Mouse (Mus musculus): ENCODE results near the gene Cwc25. TPM values are rescaled to one million over a fixed set of nuclear protein-coding genes. Genes with fewer than 3 reads are reported as not detected.

The Cwc25 gene
- polyA plus RNA-seq, 1 experiment: 34.5 TPM

DNA sequence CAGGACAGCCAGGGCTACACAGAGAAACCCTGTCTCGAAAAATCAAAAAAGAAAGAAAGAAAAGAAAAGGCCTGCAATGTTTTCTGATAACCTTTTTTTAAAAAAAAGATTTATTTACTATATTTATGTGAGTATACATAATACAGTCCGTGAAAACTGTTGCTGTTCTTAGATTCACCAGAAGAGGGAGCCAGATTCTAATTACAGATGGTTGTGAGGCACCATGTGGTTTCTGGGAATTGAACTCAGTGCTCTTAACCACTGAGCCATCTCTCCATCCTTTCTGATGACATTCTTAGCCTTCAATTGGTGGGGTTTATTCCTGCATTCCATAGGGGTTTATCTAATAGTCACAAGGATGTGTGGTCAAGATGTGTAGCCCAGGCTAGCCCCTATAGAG is 26.8 kb upstream of the Cwc25 start:
- TF ChIP-seq GATA1 (IDR thresholded peaks at IDR 0.05; ENCODE audit: low read length): no peak

DNA sequence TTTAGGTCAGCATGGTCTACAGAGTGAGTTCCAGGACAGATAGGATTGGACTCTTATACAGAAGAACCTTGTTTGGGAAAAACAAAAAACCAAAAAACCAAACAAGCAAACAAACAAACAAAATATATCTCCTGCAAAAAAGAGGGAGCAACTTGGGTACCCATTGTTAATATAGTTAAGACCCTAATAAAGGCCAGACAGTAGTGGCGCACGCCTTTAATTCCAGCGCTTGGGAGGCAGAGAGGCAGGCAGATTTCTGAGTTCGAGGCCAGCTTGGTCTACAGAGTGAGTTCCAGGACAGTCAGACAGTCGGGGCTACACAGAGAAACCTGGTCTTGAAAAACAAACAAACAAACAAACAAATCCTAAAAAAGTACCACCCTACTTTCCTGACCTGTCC is 23.4 kb upstream of the Cwc25 start:
- no peak for TF ChIP-seq GATA1 (IDR thresholded peaks at IDR 0.05; ENCODE audit: low read length)

DNA sequence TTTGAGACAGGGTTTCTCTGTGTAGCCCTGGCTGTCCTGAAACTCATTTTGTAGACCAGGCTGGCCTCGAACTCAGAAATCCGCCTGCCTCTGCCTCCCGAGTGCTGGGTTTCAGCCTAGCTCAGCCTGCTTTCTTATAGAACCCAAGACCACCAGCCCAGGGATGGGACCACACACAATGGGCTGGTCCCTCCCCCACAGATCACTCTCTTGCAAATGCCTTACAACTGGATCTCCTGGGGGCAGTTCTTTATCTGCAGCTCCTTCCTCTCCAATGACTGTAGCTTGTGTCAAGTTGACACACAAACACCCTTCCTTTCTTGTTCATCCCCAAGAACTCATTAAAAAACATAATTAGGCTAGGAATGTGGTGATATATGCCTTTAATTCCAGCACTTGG is 21.6 kb upstream of the Cwc25 start:
- no peak for TF ChIP-seq GATA1 (IDR thresholded peaks at IDR 0.05; ENCODE audit: low read length)

DNA sequence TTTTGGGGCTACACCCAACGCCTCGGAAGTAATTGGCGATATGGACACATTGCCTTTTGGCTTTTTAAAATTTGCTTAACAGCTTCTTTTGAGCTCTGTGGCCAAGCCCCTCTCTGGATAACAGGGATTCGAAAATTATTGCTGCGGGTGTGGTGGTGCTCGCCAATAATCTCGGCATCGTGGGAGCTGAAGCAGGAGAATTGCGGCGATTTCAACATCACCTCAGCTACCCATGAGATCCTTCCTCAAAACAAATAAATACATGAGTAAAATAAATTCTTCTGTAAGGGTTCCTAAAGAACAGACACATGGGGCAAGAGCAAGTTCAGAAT is 16.2 kb upstream of the Cwc25 start:
- TF ChIP-seq GATA1 (IDR thresholded peaks at IDR 0.05; ENCODE audit: low read length): no peak

DNA sequence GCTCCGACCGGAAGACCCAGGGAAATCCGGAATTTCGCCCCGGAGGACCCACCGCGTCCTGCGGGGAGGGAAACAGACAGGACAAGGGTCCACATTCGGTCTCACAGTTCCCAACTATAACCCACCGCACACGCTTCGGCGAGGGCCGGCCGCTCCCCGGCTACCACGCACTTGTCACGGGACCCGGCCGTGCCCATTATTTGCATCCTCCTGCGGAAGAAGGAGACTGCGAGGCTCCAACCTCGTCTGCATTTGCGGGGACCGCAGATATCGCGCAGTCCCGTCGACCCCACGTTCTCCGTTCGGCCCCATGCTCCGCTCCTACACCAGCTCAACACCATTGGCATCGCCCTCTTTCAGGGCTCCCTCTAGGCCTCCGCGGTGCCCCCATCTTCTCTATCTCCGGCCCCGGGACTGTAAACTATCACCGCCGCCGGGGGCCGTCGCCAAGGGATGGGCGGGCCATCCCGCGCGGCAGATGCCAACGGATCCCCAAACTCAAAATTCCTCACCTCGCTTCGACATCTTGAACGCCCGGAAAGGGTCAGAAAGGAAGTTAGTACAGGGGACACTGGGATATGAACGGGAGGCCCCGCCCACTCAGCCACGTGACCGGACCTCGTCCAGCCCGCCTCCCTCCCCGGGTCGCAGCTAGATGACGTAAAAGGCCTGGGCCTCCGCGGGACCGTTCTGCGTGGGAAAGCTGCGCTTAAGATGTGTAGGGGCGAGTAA is 15.6 kb upstream of the Cwc25 start, which contains the start of gene Rpl23:
Rpl23 (minus strand) TSS at position 606 of the 732 bp plus-strand sequence.
- no peak for TF ChIP-seq GATA1 (IDR thresholded peaks at IDR 0.05; ENCODE audit: low read length)

DNA sequence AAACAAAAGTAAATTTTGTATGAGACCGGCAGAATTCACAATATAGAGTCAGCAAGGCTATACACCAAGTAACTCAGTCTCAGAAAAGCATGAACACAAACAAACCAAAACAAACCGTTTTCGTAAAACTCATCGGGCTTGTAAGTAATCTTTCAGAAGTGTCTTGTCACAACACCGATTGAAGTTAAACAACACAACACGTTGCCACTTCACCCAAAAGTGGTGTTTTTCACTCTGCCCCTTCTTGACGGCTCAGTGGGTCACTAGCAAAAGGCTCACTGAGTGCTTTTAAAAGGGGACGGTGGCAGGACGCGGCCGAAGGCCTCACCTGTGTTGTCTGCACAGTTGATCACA is 15.1 kb upstream of the Cwc25 start:
- no peak for TF ChIP-seq GATA1 (IDR thresholded peaks at IDR 0.05; ENCODE audit: low read length)

DNA sequence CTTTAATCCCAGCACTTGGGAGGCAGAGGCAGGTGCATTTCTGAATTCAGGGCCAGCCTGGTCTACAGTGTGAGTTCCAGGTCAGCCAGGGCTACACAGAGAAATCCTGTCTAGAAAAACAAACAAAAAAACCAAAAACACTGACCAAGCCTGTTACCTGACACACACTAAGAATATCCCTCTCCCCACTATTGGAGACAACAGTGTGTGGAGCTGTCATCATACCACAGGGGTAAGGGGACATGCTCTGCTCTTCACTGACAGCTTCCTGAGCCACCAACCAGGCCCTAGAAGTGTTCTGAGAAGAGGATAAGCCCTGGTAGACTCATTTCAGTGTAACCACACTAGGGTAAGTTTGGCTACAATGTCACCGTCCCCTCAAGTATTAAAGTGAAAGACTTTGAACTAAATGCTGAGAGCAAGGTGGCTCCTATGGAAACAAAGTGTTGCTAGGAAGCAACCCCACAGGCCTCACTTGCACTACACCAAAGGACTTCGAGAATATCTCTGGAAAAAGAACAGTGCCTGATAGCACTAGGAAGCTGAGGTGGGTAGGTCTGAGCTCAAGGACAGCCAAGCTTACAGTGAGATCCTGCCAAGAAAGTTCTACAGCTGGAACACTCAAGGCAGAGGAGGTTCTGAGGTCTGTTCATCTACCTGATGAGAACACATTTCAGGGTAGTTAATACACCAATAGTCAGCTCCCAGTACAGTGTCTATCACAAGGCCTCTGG is 13.8 kb upstream of the Cwc25 start:
- no peak for TF ChIP-seq GATA1 (IDR thresholded peaks at IDR 0.05; ENCODE audit: low read length)

DNA sequence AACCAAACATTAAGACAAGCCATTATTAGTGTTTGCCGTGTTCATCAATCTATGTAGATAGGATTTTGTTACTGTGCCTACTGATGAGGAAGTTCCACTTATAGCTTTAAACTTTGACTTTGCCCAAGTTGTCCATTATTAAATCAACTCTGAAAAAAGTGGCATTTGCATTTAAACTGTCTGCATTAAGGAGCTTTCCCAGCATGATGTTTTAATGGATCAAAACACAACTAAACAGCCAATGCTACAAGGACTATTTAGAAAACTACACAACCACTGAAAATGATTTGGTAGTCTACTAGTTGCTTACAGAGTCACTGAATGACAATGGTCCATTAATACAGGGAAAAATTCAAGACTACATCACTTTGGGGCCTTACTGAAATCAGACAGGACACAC is 12.6 kb upstream of the Cwc25 start:
- no peak for TF ChIP-seq GATA1 (IDR thresholded peaks at IDR 0.05; ENCODE audit: low read length)

DNA sequence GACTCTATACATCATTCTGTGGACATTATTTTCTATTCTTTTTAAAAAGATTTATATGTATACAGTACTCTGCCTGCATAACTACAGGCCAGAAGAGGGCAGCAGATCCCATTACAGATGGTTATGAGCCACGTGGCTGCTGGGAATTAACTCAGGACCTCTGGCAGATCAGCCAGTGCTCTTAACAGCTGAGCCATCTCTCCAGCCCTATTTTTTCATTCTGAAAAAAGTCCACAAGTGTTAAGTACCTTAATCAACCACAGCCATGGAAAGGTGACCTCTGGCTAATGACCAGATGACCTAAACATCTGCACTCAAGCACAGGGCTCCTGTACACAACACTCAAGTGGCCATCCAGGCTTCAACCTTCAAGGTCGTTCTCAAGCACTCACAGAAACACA is 10.8 kb upstream of the Cwc25 start:
- TF ChIP-seq GATA1 (IDR thresholded peaks at IDR 0.05; ENCODE audit: low read length): no peak

DNA sequence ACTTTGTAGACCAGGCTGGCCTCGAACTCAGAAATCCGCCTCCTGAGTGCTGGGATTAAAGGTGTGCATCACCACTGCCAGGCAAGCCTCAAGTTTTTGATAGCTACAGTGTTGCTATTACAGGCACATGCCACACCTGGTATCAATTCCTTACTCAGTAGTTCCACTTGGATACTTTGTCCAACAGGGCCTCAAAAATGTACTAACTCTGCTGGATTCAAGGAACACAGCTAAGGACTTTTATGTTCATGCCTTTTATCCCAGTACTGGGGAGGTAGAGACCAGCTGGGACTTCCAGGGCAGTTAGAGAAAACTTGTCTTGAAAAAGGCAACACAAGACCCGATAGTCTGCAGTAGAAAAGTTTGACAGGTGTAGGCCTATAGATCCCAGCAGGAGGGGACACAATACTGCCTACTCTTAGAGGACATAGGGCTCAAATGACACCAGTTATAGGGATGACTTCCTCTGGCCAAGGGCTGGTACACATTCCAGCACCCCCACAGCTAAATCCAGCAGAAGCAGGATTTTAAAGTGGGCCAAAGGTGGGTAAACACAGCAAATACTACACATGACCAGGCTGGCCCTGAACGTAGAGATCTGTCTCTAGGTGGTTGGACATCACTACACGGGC is 10.3 kb upstream of the Cwc25 start:
- no peak for TF ChIP-seq GATA1 (IDR thresholded peaks at IDR 0.05; ENCODE audit: low read length)

DNA sequence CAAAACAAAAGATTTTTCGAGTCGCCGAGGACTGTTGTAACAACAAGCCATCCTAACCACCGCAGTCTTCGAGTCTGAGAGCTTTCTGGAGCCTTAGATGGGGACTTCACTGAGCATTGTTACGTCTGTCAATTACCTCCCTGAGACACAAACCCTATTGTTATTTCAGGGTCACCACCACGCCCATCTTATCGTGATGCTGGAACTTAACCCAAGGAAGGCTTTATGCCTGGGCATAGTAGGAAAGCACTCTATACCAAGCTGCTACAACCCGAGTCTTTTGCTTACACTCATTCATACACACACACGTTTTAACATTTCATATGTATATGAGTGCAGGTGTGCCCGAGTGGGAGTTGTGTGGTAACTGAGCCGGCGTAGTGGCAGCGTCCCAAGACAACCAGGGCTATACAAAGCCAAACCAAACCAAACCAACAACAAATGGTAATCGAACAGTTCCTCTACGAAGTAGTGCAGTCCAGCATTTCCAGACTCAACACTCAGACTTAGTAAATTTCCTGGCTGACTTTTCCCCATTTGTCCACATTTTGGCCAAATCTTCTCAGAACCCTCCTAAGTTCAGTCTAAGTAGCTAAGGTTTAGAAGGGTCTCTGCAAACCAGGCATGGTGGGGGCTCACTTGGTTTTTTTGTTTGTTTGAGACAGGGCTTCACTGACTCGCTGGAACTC is 9.6 kb upstream of the Cwc25 start, which contains the start of gene 1700001P01Rik:
1700001P01Rik (minus strand) TSS at position 111 of the 689 bp plus-strand sequence.
- TF ChIP-seq GATA1 (IDR thresholded peaks at IDR 0.05; ENCODE audit: low read length): no peak

DNA sequence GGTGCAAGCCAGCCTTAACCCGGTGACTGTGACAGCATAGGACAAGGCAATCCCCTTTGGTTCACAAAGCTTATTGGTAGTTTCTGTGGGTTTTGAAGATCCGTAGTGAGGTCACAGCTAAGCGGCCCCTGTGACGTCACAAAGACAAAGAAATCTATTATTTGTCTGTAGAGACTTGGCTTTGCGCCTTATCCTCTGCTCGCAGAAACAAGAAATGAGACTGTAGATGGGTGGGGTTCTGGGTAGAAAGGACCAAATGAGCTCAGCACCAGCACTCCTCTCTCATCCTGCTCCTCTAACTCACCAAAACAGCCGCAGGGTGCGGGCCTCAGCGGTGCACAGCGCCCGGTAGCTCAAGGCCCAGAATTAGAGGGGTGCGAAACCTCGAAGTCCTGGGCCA is 8.8 kb upstream of the Cwc25 start:
- TF ChIP-seq GATA1 (IDR thresholded peaks at IDR 0.05; ENCODE audit: low read length): no peak

DNA sequence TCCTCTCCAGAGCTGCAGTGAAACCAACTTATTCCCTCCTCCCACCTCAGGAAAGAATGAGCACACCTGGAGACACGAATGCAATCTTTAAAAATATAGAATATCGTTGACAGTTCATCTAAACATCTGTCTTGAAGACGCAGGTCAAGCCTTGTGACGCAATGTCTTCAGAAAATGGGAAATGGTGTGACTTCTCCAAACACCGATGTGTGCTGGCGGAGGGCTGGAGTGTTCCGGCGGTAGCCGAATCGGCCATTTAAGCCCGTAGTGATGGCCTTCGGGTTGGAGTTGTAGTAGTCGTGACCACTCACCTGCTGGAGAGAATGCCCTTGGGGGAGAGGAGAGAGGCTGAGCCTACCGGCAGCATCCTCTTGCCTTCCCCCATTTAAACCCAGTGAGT is 5.1 kb upstream of the Cwc25 start:
- no peak for TF ChIP-seq GATA1 (IDR thresholded peaks at IDR 0.05; ENCODE audit: low read length)

DNA sequence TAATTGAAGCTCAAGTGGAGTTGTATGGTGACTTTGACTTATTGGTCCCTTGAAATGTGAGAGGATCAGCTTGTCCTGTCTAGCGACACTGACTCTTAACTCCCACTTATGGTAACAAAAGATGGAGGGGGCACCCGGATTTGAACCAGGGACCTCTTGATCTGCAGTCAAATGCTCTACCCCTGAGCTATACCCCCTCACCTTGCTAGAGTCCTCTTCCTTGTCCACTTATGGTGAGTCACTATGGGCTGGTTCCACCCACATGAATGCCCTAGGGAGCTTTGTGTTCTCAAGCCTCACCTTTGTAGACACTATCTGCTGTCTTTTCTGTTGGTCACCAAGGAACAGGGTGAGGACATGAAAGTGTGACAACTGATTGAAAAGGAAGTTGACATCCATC is 3.3 kb upstream of the Cwc25 start:
- TF ChIP-seq GATA1 (IDR thresholded peaks at IDR 0.05; ENCODE audit: low read length): no peak

DNA sequence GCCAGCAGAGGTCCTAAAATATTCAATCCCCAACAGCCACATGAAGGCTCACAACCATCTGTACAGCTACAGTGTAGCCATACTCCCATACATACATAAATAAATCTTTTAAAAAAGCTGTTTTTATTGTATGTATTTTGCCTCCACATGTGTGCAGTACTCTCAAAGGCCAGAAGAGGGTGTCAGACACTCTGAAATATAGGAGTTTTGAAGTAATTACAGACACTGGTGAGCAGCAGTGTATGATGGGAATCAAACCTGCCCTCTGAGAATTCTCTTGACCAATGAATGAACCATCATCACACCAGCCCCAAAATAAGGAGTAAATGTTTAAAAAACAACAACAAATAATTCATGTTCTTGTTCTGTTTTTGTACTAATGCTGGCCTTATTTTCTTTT is 4.7 kb downstream of the Cwc25 start:
- TF ChIP-seq GATA1 (IDR thresholded peaks at IDR 0.05; ENCODE audit: low read length): no peak

DNA sequence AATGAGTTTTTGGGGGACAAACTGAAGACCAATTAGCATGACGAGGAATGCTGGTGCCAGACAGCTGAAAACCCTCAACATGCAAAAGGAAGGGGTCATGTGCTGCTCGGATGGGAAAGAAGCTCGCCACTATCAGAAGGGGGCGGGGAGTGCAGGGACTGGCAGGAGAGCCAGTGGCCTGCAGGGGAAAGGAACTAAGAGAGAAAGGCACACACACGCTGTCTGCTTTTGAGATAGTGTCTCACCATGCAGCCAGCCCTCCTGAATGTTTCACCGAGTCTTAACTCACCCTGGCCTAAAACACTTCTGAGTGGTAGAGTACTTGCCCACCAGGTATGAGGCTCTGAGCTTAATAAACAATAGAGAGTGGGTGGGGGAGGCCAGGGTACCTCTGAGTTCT is 7.4 kb downstream of the Cwc25 start:
- TF ChIP-seq GATA1 (IDR thresholded peaks at IDR 0.05; ENCODE audit: low read length): no peak

Measured in G1E-ER4 (cell line).